ENCODE assay signal across 8 mouse cellular contexts in genomic region chr17:26508345-26508960, GRCm38 (mm10). TPM values are rescaled to one million over a fixed set of nuclear protein-coding genes. Genes with fewer than 3 reads are reported as not detected.
DNase-seq lines count a peak whose midpoint lies in the region; ATAC-seq lines count a peak whose summit lies in the region.

No protein-coding gene starts in this region.

- DNase-seq in adrenal gland, adult (ENCODE audit: inconsistent age in 2 of 2, low spot score in 1 of 2), result peak; percentile 98 to 99
- peak; percentile 97 for DNase-seq in embryo, embryonic 10.5 days (ENCODE audit: low spot score)
- peak; percentile 99 for DNase-seq in gastrocnemius, postnatal 25 days
- peak; percentile 96 for DNase-seq in intestine, embryonic 14.5 days (ENCODE audit: low spot score)
- DNase-seq in left cerebral cortex, postnatal 14 days (ENCODE audit: low spot score in 2 of 2), result peak; percentile 96 to 97
- DNase-seq in mesoderm, embryonic 11.5 days (ENCODE audit: low read depth, low spot score), result peak; percentile 98
- peak; percentile 96 for DNase-seq in right cerebral cortex, postnatal 36 days (ENCODE audit: low spot score in 2 of 2)
- peak; percentile 97 for DNase-seq in yolk sac, embryonic 10.5 days (ENCODE audit: low spot score)

- H3K9me3 ChIP-seq in intestine, embryonic 14.5 days (ENCODE audit: control insufficient read depth, low read length), result no peaks in the 10 kb centered on the region

- intact Hi-C loops in left cerebral cortex, postnatal 14 days (cut with DNase I), result loop anchor here (2.0 kb wide), 3 partner anchors 42 to 130 kb away; partner anchors contain the start of gene Ergic1

- ATAC-seq in intestine, embryonic 14.5 days (replicated peaks; ENCODE audit: low FRiP score, low TSS enrichment, low read depth), result peak; percentile 90

- peak overlapping the region; percentile 64 for H3K4me2 ChIP-seq in intestine, embryonic 14.5 days (ENCODE audit: low read length)

- peak overlapping the region; percentile 67 for H3K4me3 ChIP-seq in intestine, embryonic 14.5 days (ENCODE audit: low read depth, low read length)

- peak overlapping the region; percentile 90 for H3K9ac ChIP-seq in intestine, embryonic 14.5 days (ENCODE audit: low read length)

- H3K36me3 ChIP-seq in intestine, embryonic 14.5 days (ENCODE audit: control insufficient read depth, insufficient read depth, low read length), result peaks cover 9% of the 10 kb centered on the region; the same call in 1 of the 2 replicates

- H3K27me3 ChIP-seq in intestine, embryonic 14.5 days (replicated peaks; ENCODE audit: control insufficient read depth, insufficient read depth, low read length), result no peaks in the 10 kb centered on the region

- WGBS in intestine, embryonic 14.5 days, result under 1% methylated on average over 52 of the region's 58 CpGs

- H3K27ac ChIP-seq in intestine, embryonic 14.5 days (ENCODE audit: low read depth), result peak overlapping the region; percentile 96

- H3K4me1 ChIP-seq in intestine, embryonic 14.5 days (replicated peaks; ENCODE audit: control insufficient read depth, insufficient read depth, low read length), result peaks cover 37% of the 10 kb centered on the region

RNA-seq across cellular contexts. Expression of gene Ergic1, which starts 52.8 kb away (rescaled TPM):
- 10 to 100 TPM; 52.0 to 61.0 TPM for total RNA-seq in gastrocnemius, postnatal 25 days (2021)
- 135 and 136 TPM in 2 replicates for polyA plus RNA-seq in intestine, embryonic 14.5 days (2014; fragmentation: Nextera tagmentation; extraction: Ambion mirVana)
- 100 to 1,000 TPM; 180 to 195 TPM for total RNA-seq in left cerebral cortex, postnatal 14 days (2021)

RNA-seq across cellular contexts. Expression of gene Dusp1, which starts 53.5 kb away (rescaled TPM):
- 10 to 100 TPM; 49.2 to 82.2 TPM for total RNA-seq in gastrocnemius, postnatal 25 days (2021)
- polyA plus RNA-seq in intestine, embryonic 14.5 days (2014; fragmentation: Nextera tagmentation; extraction: Ambion mirVana), result 14.5 and 17.0 TPM in 2 replicates
- total RNA-seq in left cerebral cortex, postnatal 14 days (2021), result 10 to 100 TPM; 28.4 to 33.2 TPM

Comparison
In these comparisons a context has a peak if more than half of its experiments do, and no peak if none do; other contexts are left out.
1. Peak in every context shown above with its lines: DNase-seq, ATAC-seq, H3K4me3 ChIP-seq and H3K27ac ChIP-seq.